Mouse (Mus musculus) heart, embryonic 16.5 days (tissue): ENCODE results near the gene Cacna1c. TPM values are rescaled to one million over a fixed set of nuclear protein-coding genes. Genes with fewer than 3 reads are reported as not detected.

ENCODE experiments used
- ATAC-seq: fragments of 200-750 bp; cut with Nextera tagmentation; replicated peaks from 2 replicates; pipeline ENCODE4 v1.8.0; 2017; ENCODE audit warnings: moderate number of reproducible peaks; ENCODE audit not compliant: insufficient read depth, low FRiP score; ENCODE audit errors: extremely low read depth
- H3K27ac ChIP-seq: fragments of 300-500 bp; sonication (generic); 2 replicates; pipeline ENCODE4 v1.5.1; 2014; ENCODE audit warnings: mild to moderate bottlenecking, low read length, control low read depth, moderate library complexity
- H3K27me3 ChIP-seq: fragments of 300-500 bp; sonication (generic); 2 replicates; pipeline ENCODE4 v1.6.1; 2014; ENCODE audit warnings: low read length, mixed read lengths; ENCODE audit not compliant: control insufficient read depth, insufficient read depth
- H3K36me3 ChIP-seq: fragments of 300-500 bp; sonication (generic); 2 replicates; pipeline ENCODE4 v1.6.1; 2014; ENCODE audit not compliant: control insufficient read depth, insufficient read depth
- H3K4me1 ChIP-seq: fragments of 300-500 bp; sonication (generic); 2 replicates; pipeline ENCODE4 v1.6.1; 2014; ENCODE audit warnings: low read length, mixed read lengths; ENCODE audit not compliant: control insufficient read depth, insufficient read depth
- H3K4me2 ChIP-seq: fragments of 300-500 bp; sonication (generic); 2 replicates; pipeline ENCODE4 v1.6.1; 2014; ENCODE audit warnings: low read depth, mild to moderate bottlenecking, control low read depth, low read length
- H3K4me3 ChIP-seq: fragments of 300-500 bp; sonication (generic); 2 replicates; pipeline ENCODE4 v1.5.1; 2014; ENCODE audit warnings: mild to moderate bottlenecking, control low read depth, low read length
- H3K9ac ChIP-seq: fragments of 300-500 bp; sonication (generic); 2 replicates; pipeline ENCODE4 v1.6.1; 2014; ENCODE audit warnings: low read length, control low read depth
- H3K9me3 ChIP-seq: fragments of 300-500 bp; sonication (generic); replicated peaks from 2 replicates; pipeline ENCODE4 v1.6.1; 2016; ENCODE audit warnings: low read length; ENCODE audit not compliant: control insufficient read depth
- WGBS: fragments of 180-500 bp; shearing (Covaris S2); extraction: QIAGEN DNeasy Blood & Tissue Kit; methylation state at CpG from one replicate; pipeline ENCODE4 v1.1.7; 2014; 5-methylcytosine and 5-hydroxymethylcytosine counted together
- polyA plus RNA-seq: library from polyadenylated mRNA; unstranded; fragments of >200 nt; fragmentation: Nextera tagmentation; extraction: Ambion mirVana; gene quantifications from 2 replicates; pipeline ENCODE4 v1.2.1, GENCODE M21; 2015

The Cacna1c gene
- polyA plus RNA-seq, 1 experiment from 2014 or later, result 66.2 TPM

DNA sequence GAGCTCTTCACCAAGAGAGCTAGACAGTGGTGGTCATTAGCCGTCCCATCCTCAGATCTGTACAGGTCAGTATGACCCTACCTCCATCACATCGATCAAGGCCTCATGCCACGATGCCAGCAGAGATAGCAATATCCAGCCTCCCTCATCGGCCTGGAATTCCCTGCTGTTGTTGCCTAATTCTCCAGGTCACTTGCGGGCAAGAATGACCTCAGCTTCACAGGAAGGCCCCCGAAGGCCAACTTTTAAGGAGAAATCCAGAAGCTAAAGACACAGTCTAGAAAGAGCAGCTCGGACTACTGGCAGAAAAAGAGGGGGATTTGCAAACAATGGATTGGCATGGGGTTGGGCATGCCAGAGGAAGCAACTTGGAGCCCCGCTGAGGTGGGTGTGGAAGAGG, 256.6 kb downstream of the Cacna1c start:
- Histone ChIP-seq H3K4me3 (no peak overlapping the region), H3K36me3 (no peaks in the 10 kb centered on the region), H3K9me3 (no peaks in the 10 kb centered on the region), H3K27me3 (no peaks in the 10 kb centered on the region), H3K9ac (no peak overlapping the region), H3K4me1 (peaks cover 52% of the 10 kb centered on the region), H3K4me2 (no peak overlapping the region), H3K27ac (no peak overlapping the region)
- ATAC-seq, result 0 out of 2 replicates have a peak, but pooled peaks have one; percentile 7
- 85% methylated on average over 8 of the region's 8 CpGs for WGBS

DNA sequence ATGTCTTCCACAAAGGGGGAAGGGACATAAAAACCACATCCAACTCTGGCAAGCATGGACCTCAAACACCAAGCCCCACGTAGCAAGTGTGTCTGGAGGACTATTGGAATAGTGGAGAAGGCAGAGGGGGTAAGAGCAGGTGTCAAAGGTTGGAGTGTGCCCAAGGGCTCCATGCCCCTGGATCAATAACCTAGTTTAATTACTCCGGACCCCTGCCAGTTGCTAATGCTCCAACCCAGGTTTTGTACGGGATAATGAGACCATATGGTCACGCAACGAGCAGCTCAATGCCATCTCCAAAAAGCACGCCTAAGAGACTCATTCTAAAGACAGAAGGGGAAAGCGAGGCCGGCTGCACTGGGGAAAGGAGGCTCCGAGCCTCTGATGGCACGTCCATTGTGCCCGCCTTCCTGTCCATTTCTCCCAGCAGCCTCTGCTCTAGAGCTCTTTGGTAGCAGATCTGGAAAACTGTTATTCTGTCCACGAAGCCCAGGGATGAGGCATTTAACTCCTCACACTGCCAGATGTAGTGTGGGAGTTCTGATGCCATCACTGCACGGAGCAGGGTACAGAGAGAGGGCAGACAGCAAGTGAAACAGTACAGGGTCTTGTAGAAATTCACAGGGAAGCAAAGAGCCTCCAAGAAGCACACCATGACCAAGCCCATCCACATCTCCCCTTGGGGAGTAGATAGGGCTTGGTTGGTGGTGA, 257.7 kb downstream of the Cacna1c start:
- Histone ChIP-seq H3K27ac (no peak overlapping the region), H3K4me2 (no peak overlapping the region), H3K36me3 (no peaks in the 10 kb centered on the region), H3K9ac (no peak overlapping the region), H3K4me1 (peaks cover 46% of the 10 kb centered on the region), H3K27me3 (no peaks in the 10 kb centered on the region), H3K4me3 (no peak overlapping the region), H3K9me3 (no peaks in the 10 kb centered on the region)
- 88% methylated on average over 13 of the region's 13 CpGs for WGBS
- no peak for ATAC-seq

DNA sequence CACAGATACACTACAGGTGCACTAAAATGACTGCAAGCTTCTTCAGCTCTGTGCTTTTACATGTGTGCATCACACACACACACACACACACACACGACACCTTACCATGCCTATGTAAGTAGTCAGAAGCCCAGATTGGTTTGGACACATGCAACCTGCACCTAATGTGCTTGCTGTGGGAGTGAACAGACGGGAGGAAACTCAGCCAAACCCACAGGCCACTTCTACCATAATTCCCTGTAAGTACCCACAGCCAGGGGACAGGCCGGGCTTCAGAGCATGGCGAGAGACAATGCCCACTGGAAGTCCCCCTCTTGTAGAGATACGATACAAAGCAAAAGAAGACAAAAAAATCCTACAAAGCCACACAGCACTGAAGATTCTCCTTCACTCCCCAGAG, 258.7 kb downstream of the Cacna1c start:
- no peak for ATAC-seq

DNA sequence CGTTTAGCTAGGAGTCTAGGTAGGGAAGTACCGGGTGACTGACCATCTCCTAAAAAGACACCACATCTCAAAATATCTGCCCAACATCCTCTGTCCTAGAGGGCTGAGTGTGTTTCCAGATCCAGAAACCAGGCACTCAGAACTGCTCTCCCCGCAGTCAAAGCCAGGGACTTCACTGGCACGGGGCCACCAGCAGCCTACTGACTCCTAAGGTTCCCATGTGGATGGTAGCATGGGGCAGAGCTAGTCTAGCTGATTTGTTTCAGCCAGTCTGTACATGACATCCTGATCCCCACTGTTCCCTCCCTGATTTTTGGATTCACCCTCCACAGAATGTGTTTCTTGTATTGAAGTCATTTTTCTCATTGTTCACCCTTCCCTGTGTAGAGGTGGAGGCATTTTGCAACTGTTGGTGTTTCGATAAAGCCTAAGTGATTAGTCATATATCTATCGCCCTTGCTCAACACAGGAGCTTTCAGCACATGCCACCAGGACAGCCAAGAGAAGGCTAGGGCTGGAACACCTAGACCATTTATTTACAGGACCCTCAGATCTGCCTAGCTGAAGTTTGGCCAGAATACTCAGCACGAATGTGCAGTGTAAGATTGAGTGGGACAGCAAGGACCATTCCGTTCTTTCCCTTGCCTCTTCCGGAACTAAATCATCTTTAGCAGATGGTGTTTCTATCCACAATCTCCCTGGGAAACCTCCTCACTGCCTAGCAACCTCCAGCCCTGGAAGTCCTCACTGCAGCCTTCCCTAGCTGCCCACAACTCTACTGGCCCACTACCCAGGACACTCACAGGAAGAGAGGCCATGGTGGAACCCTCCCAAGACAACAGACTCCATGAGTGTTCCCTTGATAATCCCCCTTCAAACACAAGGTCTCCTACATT, 260.4 kb downstream of the Cacna1c start:
- Histone ChIP-seq H3K4me3 (no peak overlapping the region), H3K4me1 (peaks cover 33% of the 10 kb centered on the region), H3K9ac (no peak overlapping the region), H3K36me3 (no peaks in the 10 kb centered on the region), H3K9me3 (no peaks in the 10 kb centered on the region), H3K27ac (0 out of 2 replicates have a peak overlapping the region, but pooled peaks have one; percentile 16), H3K27me3 (no peaks in the 10 kb centered on the region), H3K4me2 (no peak overlapping the region)
- WGBS, result 56% methylated on average over 9 of the region's 9 CpGs
- ATAC-seq, result 0 out of 2 replicates have a peak, but pooled peaks have one; percentile 43

More for the DNA sequence above, 258.7 kb downstream of the Cacna1c start:
- no peak overlapping the region for H3K4me3 ChIP-seq
- no peak overlapping the region for H3K27ac ChIP-seq
- WGBS, result 81% methylated on average over 5 of the region's 5 CpGs
- no peak overlapping the region for H3K9ac ChIP-seq
- no peaks in the 10 kb centered on the region for H3K27me3 ChIP-seq
- H3K4me1 ChIP-seq, result peaks cover 39% of the 10 kb centered on the region
- no peaks in the 10 kb centered on the region for H3K9me3 ChIP-seq
- no peaks in the 10 kb centered on the region for H3K36me3 ChIP-seq
- no peak overlapping the region for H3K4me2 ChIP-seq

GRCm38 (mm10) chr6:118934243-118934902, 261.8 kb downstream of the Cacna1c start:
- H3K27ac ChIP-seq, result no peak overlapping the region

GRCm38 (mm10) chr6:118933017-118933594, 263.1 kb downstream of the Cacna1c start:
- H3K27ac ChIP-seq, result no peak overlapping the region
- H3K4me3 ChIP-seq, result no peak overlapping the region
- H3K9me3 ChIP-seq, result no peaks in the 10 kb centered on the region
- no peaks in the 10 kb centered on the region for H3K36me3 ChIP-seq
- peaks cover 29% of the 10 kb centered on the region for H3K4me1 ChIP-seq
- no peak for ATAC-seq
- no peak overlapping the region for H3K4me2 ChIP-seq
- no peaks in the 10 kb centered on the region for H3K27me3 ChIP-seq
- H3K9ac ChIP-seq, result no peak overlapping the region
- WGBS, result 87% methylated on average over 9 of the region's 9 CpGs

More at GRCm38 (mm10) chr6:118934243-118934902, 261.8 kb downstream of the Cacna1c start:
- H3K4me3 ChIP-seq, result no peak overlapping the region
- H3K9me3 ChIP-seq, result no peaks in the 10 kb centered on the region
- ATAC-seq, result 0 out of 2 replicates have a peak, but pooled peaks have one; percentile 25
- H3K4me1 ChIP-seq, result peaks cover 33% of the 10 kb centered on the region
- no peaks in the 10 kb centered on the region for H3K27me3 ChIP-seq
- H3K4me2 ChIP-seq, result no peak overlapping the region
- WGBS, result 59% methylated on average over 9 of the region's 9 CpGs
- no peak overlapping the region for H3K9ac ChIP-seq
- no peaks in the 10 kb centered on the region for H3K36me3 ChIP-seq

GRCm38 (mm10) chr6:118932002-118932700, 264.1 kb downstream of the Cacna1c start:
- no peak overlapping the region for H3K4me3 ChIP-seq
- no peaks in the 10 kb centered on the region for H3K27me3 ChIP-seq
- H3K27ac ChIP-seq, result no peak overlapping the region
- no peaks in the 10 kb centered on the region for H3K36me3 ChIP-seq
- H3K4me1 ChIP-seq, result peaks cover 26% of the 10 kb centered on the region
- 72% methylated on average over 8 of the region's 8 CpGs for WGBS
- ATAC-seq, result no peak
- no peak overlapping the region for H3K4me2 ChIP-seq
- no peaks in the 10 kb centered on the region for H3K9me3 ChIP-seq
- no peak overlapping the region for H3K9ac ChIP-seq

DNA sequence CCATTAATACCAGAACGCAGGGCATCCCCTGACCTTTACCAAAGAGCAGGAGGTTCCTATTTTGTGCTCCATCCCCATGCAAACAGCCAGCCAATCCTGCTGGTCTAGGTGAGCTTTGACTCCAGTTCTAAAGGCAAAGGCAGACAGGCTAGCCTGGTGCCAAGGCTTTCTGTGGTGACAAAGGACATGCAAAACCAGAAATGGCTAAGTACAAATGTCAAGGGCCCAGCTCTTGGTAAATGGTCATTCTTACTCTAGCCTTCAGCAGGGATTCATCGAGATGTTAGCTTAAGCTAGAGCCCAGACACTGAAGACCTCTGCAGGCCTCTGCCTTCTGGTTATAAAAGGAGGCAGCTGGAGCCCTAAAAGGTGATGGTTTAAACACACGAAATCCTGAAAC, 269.5 kb downstream of the Cacna1c start:
- Histone ChIP-seq H3K36me3 (no peaks in the 10 kb centered on the region), H3K4me3 (no peak overlapping the region), H3K4me2 (no peak overlapping the region), H3K9me3 (no peaks in the 10 kb centered on the region), H3K9ac (no peak overlapping the region), H3K27me3 (no peaks in the 10 kb centered on the region), H3K4me1 (peaks cover 7% of the 10 kb centered on the region), H3K27ac (no peak overlapping the region)
- no peak for ATAC-seq
- 70% methylated on average over 3 of the region's 3 CpGs for WGBS
